Comparison of ENCODE assay signal across 11 mouse cellular contexts in genomic region chr13:108095617-108096016, GRCm38 (mm10). TPM values are rescaled to one million over a fixed set of nuclear protein-coding genes. Genes with fewer than 3 reads are reported as not detected.
DNase-seq lines count a peak whose midpoint lies in the region; ATAC-seq lines count a peak whose summit lies in the region.
"Had no signal": no experiment of that assay in that cellular context is flagged by ENCODE, and none has a peak within 500 bp of the region (broad histone marks: within the 10 kb centered on the region; RNA-seq: fewer than 3 reads in every experiment).

No protein-coding gene starts in this region.

- no peak overlapping the region for H3K27ac ChIP-seq in limb, embryonic 15.5 days
- no peak overlapping the region for H3K27ac ChIP-seq in limb, embryonic 10.5 days
- H3K27ac ChIP-seq in lung, embryonic 16.5 days (ENCODE audit: low read length): no peak overlapping the region
- H3K27ac ChIP-seq: embryonic facial prominence, embryonic 15.5 days; liver, embryonic 13.5 days had no signal

- intact Hi-C loops in heart, postnatal 25 days (cut with DNase I): no loop called here

- no peak overlapping the region for H3K4me2 ChIP-seq in limb, embryonic 15.5 days
- no peak overlapping the region for H3K4me2 ChIP-seq in lung, embryonic 16.5 days (ENCODE audit: low read depth, low read length)
- H3K4me2 ChIP-seq: embryonic facial prominence, embryonic 15.5 days; liver, embryonic 13.5 days had no signal

- DNase-seq in limb, embryonic 10.5 days (ENCODE audit: low spot score): no peak
- peak; percentile 94 for DNase-seq in cerebellum, adult 9-11 months
- peak; percentile 8 for DNase-seq in heart, postnatal 25 days (ENCODE audit: low spot score)
- DNase-seq in kidney, postnatal 10 days: no peak
- DNase-seq in thymus, postnatal 0 days (ENCODE audit: low spot score): no peak
- DNase-seq in spleen, postnatal 36 days (ENCODE audit: low spot score in 2 of 2): no peak
- DNase-seq: liver, embryonic 13.5 days had no signal

- H3K27me3 ChIP-seq in limb, embryonic 15.5 days: no peaks in the 10 kb centered on the region
- no peaks in the 10 kb centered on the region for H3K27me3 ChIP-seq in limb, embryonic 10.5 days (ENCODE audit: low read depth, poor library complexity, severe bottlenecking)
- H3K27me3 ChIP-seq in lung, embryonic 16.5 days (ENCODE audit: control insufficient read depth, insufficient read depth, low read depth, low read length): no peaks in the 10 kb centered on the region
- H3K27me3 ChIP-seq: embryonic facial prominence, embryonic 15.5 days; liver, embryonic 13.5 days; Patski had no signal

- H3K4me1 ChIP-seq in limb, embryonic 15.5 days: peaks cover 10% of the 10 kb centered on the region; the same call in 1 of the 2 replicates
- H3K4me1 ChIP-seq in limb, embryonic 10.5 days: peaks cover 3% of the 10 kb centered on the region; the same call in 1 of the 2 replicates
- H3K4me1 ChIP-seq in lung, embryonic 16.5 days (replicated peaks; ENCODE audit: control insufficient read depth, insufficient read depth, low read length): peaks cover 7% of the 10 kb centered on the region
- H3K4me1 ChIP-seq: embryonic facial prominence, embryonic 15.5 days had no signal

- no peaks in the 10 kb centered on the region for H3K9me3 ChIP-seq in limb, embryonic 15.5 days
- H3K9me3 ChIP-seq in limb, embryonic 10.5 days (replicated peaks): no peaks in the 10 kb centered on the region
- no peaks in the 10 kb centered on the region for H3K9me3 ChIP-seq in lung, embryonic 16.5 days (ENCODE audit: control insufficient read depth, low read length)
- H3K9me3 ChIP-seq: embryonic facial prominence, embryonic 15.5 days; liver, embryonic 13.5 days had no signal

- H3K4me3 ChIP-seq in limb, embryonic 15.5 days: no peak overlapping the region
- H3K4me3 ChIP-seq in limb, embryonic 10.5 days: no peak overlapping the region
- no peak overlapping the region for H3K4me3 ChIP-seq in lung, embryonic 16.5 days (ENCODE audit: low read length)
- H3K4me3 ChIP-seq: embryonic facial prominence, embryonic 15.5 days; liver, embryonic 13.5 days had no signal

- no peaks in the 10 kb centered on the region for H3K36me3 ChIP-seq in limb, embryonic 15.5 days
- no peaks in the 10 kb centered on the region for H3K36me3 ChIP-seq in limb, embryonic 10.5 days
- H3K36me3 ChIP-seq in lung, embryonic 16.5 days (ENCODE audit: control insufficient read depth, insufficient read depth, low read length): no peaks in the 10 kb centered on the region
- H3K36me3 ChIP-seq: embryonic facial prominence, embryonic 15.5 days had no signal

- H3K9ac ChIP-seq in limb, embryonic 15.5 days: no peak overlapping the region
- H3K9ac ChIP-seq in lung, embryonic 16.5 days (ENCODE audit: low read length): no peak overlapping the region
- H3K9ac ChIP-seq: embryonic facial prominence, embryonic 15.5 days; liver, embryonic 13.5 days had no signal

- ATAC-seq in limb, embryonic 15.5 days (ENCODE audit: insufficient number of reproducible peaks, low FRiP score, low TSS enrichment, low read depth): peak; percentile 24; the same call in 1 of the 2 replicates
- peak; percentile 78 for ATAC-seq in lung, embryonic 16.5 days (ENCODE audit: low read depth)
- ATAC-seq: Patski had no signal

- 77% methylated on average over 7 of the region's 7 CpGs for WGBS in limb, embryonic 15.5 days
- 94% methylated on average over 7 of the region's 7 CpGs for WGBS in limb, embryonic 10.5 days
- WGBS in lung, embryonic 16.5 days: 42% methylated on average over 7 of the region's 7 CpGs

RNA-seq across cellular contexts. Expression of gene Smim15, which starts 51.4 kb away (rescaled TPM):
- 52.2 and 55.3 TPM in 2 replicates for polyA plus RNA-seq in limb, embryonic 15.5 days (2015; fragmentation: Nextera tagmentation; extraction: Ambion mirVana)
- 49.5 and 54.3 TPM in 2 replicates for polyA plus RNA-seq in limb, embryonic 10.5 days (2016; fragmentation: Nextera tagmentation; extraction: Ambion mirVana)
- total RNA-seq in heart, postnatal 25 days (2021): 10 to 100 TPM; 22.9 to 24.8 TPM
- 70.1 and 72.2 TPM in 2 replicates for polyA plus RNA-seq in lung, embryonic 16.5 days (2015; fragmentation: Nextera tagmentation; extraction: Ambion mirVana)
- polyA plus RNA-seq in thymus, postnatal 0 days (2015; fragmentation: Nextera tagmentation; extraction: Ambion mirVana): 83.0 and 83.4 TPM in 2 replicates

Comparison
In these comparisons a context has a peak if more than half of its experiments do, and no peak if none do; other contexts are left out.
1. DNase-seq: peak in cerebellum, adult 9-11 months (single experiment) and heart, postnatal 25 days (single experiment); none in limb, embryonic 10.5 days (single experiment), kidney, postnatal 10 days (single experiment), thymus, postnatal 0 days (single experiment) and spleen, postnatal 36 days (0 of 2).